Mouse (Mus musculus): Measurements from ENCODE around the gene Noc3l. TPM values are rescaled to one million over a fixed set of nuclear protein-coding genes. Genes with fewer than 3 reads are reported as not detected.

The Noc3l gene
- polyA plus RNA-seq, 1 experiment from 2014 or later = 9.7 TPM

GRCm38 (mm10) chr19:38798801-38799200 lies 20.2 kb downstream of the Noc3l start:
- Histone ChIP-seq H3K27me3 (ENCODE audit: low read depth, poor library complexity, severe bottlenecking) (no peaks in the 10 kb centered on the region), H3K9me3 (replicated peaks) (no peaks in the 10 kb centered on the region), H3K4me1 (no peaks in the 10 kb centered on the region), H3K36me3 (peaks cover 95% of the 10 kb centered on the region), H3K4me3 (no peak overlapping the region), H3K27ac (replicated peaks) (no peak overlapping the region)
- 95% methylated on average over 6 of the region's 6 CpGs for WGBS
- DNase-seq (ENCODE audit: low spot score) = no peak

GRCm38 (mm10) chr19:38798291-38798690 lies 20.7 kb downstream of the Noc3l start:
- Histone ChIP-seq H3K36me3 (peaks cover 95% of the 10 kb centered on the region), H3K4me3 (no peak overlapping the region), H3K9me3 (replicated peaks) (no peaks in the 10 kb centered on the region), H3K27me3 (ENCODE audit: low read depth, poor library complexity, severe bottlenecking) (no peaks in the 10 kb centered on the region), H3K27ac (replicated peaks) (no peak overlapping the region), H3K4me1 (no peaks in the 10 kb centered on the region)
- 95% methylated on average over 1 of the region's 1 CpGs for WGBS
- no peak for DNase-seq (ENCODE audit: low spot score)

- Histone ChIP-seq H3K27ac (replicated peaks) (no peak overlapping the region), H3K4me1 (no peaks in the 10 kb centered on the region), H3K9me3 (replicated peaks) (no peaks in the 10 kb centered on the region), H3K4me3 (no peak overlapping the region), H3K27me3 (ENCODE audit: low read depth, poor library complexity, severe bottlenecking) (no peaks in the 10 kb centered on the region), H3K36me3 (peaks cover 95% of the 10 kb centered on the region)
- 89% methylated on average over 5 of the region's 5 CpGs for WGBS
- no peak for DNase-seq (ENCODE audit: low spot score)
These were observed 22.5 kb downstream of the Noc3l start for GRCm38 (mm10) chr19:38796546-38796945.

DNA sequence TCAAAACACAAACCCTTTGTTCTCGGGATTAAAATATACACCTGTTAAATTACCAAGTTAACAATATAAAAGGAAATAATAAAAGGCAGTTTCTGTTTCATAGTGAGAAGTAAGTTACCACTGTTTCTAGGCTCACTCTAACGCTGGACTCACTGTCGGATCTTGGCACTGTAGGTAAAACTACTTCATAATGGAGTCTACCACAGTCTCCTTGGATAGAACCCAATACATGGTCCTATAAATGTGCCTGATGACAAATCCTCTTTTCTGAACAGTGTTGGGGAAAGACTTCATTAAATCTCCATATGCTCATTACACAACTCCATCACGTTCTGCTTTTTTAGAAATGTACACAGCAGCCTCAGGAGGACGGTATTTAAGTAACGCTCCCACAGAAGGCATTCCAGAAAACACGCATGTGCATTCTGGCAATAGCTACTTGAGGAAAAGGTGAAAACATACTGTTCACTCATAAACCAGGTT lies 25.4 kb downstream of the Noc3l start:
- Histone ChIP-seq H3K27me3 (ENCODE audit: low read depth, poor library complexity, severe bottlenecking) (no peaks in the 10 kb centered on the region), H3K4me1 (no peaks in the 10 kb centered on the region), H3K4me3 (no peak overlapping the region), H3K36me3 (peaks cover 100% of the 10 kb centered on the region), H3K27ac (replicated peaks) (no peak overlapping the region), H3K9me3 (replicated peaks) (no peaks in the 10 kb centered on the region)
- no peak for DNase-seq (ENCODE audit: low spot score)
- 93% methylated on average over 7 of the region's 7 CpGs for WGBS

- no peak for DNase-seq (ENCODE audit: low spot score)
- peaks cover 54% of the 10 kb centered on the region for H3K36me3 ChIP-seq
- no peaks in the 10 kb centered on the region for H3K9me3 ChIP-seq (replicated peaks)
- no peak overlapping the region for H3K27ac ChIP-seq (replicated peaks)
- H3K4me1 ChIP-seq = no peaks in the 10 kb centered on the region
- no peaks in the 10 kb centered on the region for H3K27me3 ChIP-seq (ENCODE audit: low read depth, poor library complexity, severe bottlenecking)
- WGBS = 92% methylated on average over 6 of the region's 6 CpGs
- no peak overlapping the region for H3K4me3 ChIP-seq
These were observed 31.3 kb downstream of the Noc3l start for GRCm38 (mm10) chr19:38787756-38788155.

DNA sequence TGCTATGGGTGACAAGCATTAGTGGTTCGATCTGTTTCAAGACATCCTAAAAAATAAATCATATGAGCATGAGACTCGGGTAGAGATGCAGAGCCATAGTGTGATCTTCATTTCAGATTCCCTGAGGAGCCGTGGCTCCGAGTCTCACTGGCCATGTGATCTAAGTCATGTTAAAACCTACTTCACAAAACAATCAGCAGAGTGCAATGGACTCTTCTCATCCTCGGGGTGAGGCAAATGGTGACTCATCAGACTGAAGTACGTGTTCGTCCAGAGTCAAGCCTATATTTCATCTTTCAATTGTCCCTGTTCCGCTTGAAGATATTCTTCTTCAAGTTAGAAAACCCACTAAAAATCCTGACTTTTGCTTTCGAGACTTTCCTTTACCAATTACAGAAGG lies 35.5 kb downstream of the Noc3l start:
- H3K27me3 ChIP-seq (ENCODE audit: low read depth, poor library complexity, severe bottlenecking) = no peaks in the 10 kb centered on the region
- no peak for DNase-seq (ENCODE audit: low spot score)
- H3K4me1 ChIP-seq = no peaks in the 10 kb centered on the region
- WGBS = 91% methylated on average over 9 of the region's 9 CpGs
- no peaks in the 10 kb centered on the region for H3K9me3 ChIP-seq (replicated peaks)
- H3K27ac ChIP-seq (replicated peaks) = no peak overlapping the region
- H3K36me3 ChIP-seq = peaks cover 12% of the 10 kb centered on the region
- no peak overlapping the region for H3K4me3 ChIP-seq

GRCm38 (mm10) chr19:38778805-38779204 lies 40.2 kb downstream of the Noc3l start:
- Histone ChIP-seq H3K4me3 (no peak overlapping the region), H3K27me3 (ENCODE audit: low read depth, poor library complexity, severe bottlenecking) (no peaks in the 10 kb centered on the region), H3K9me3 (replicated peaks) (no peaks in the 10 kb centered on the region), H3K4me1 (no peaks in the 10 kb centered on the region), H3K36me3 (no peaks in the 10 kb centered on the region), H3K27ac (replicated peaks) (no peak overlapping the region)
- DNase-seq (ENCODE audit: low spot score) = no peak
- 82% methylated on average over 2 of the region's 2 CpGs for WGBS

GRCm38 (mm10) chr19:38775548-38775947 lies 43.5 kb downstream of the Noc3l start:
- H3K4me3 ChIP-seq = no peak overlapping the region
- WGBS = 52% methylated on average over 4 of the region's 4 CpGs
- H3K27me3 ChIP-seq (ENCODE audit: low read depth, poor library complexity, severe bottlenecking) = no peaks in the 10 kb centered on the region
- DNase-seq (ENCODE audit: low spot score) = peak; percentile 20
- H3K4me1 ChIP-seq = no peaks in the 10 kb centered on the region
- no peaks in the 10 kb centered on the region for H3K9me3 ChIP-seq (replicated peaks)
- H3K36me3 ChIP-seq = no peaks in the 10 kb centered on the region
- no peak overlapping the region for H3K27ac ChIP-seq (replicated peaks)

DNA sequence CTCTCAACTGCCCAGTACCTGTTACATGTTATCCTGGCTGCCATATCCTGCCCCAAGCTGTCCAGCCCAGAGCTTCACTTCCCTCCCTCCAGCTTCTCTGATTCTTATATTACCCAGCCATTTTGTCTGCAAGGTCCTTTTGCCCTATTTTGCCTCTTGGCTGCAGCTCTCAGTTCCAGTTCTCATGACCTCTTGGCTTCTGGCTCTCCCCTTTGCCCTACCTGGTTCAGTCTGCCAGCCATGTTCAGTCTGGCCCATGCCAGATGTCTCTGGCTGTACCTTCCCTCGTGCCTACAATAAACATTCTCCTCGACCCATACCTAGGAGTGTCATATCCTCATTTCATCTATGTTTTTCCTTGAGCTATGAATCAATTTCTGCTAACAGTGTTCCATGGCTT lies 52.7 kb downstream of the Noc3l start:
- Histone ChIP-seq H3K4me1 (no peaks in the 10 kb centered on the region), H3K4me3 (no peak overlapping the region), H3K27ac (replicated peaks) (no peak overlapping the region), H3K9me3 (replicated peaks) (no peaks in the 10 kb centered on the region), H3K27me3 (ENCODE audit: low read depth, poor library complexity, severe bottlenecking) (no peaks in the 10 kb centered on the region), H3K36me3 (peaks cover 5% of the 10 kb centered on the region; the same call in 1 of the 2 replicates)
- WGBS = 78% methylated on average over 2 of the region's 2 CpGs
- no peak for DNase-seq (ENCODE audit: low spot score)

GRCm38 (mm10) chr19:38760441-38760840 lies 58.6 kb downstream of the Noc3l start:
- Histone ChIP-seq H3K4me1 (no peaks in the 10 kb centered on the region), H3K27ac (replicated peaks) (no peak overlapping the region), H3K4me3 (no peak overlapping the region), H3K36me3 (0 out of 2 replicates have a peak, but pooled peaks cover 4% of the 10 kb centered on the region), H3K9me3 (replicated peaks) (no peaks in the 10 kb centered on the region), H3K27me3 (ENCODE audit: low read depth, poor library complexity, severe bottlenecking) (no peaks in the 10 kb centered on the region)
- WGBS = 84% methylated on average over 3 of the region's 3 CpGs
- DNase-seq (ENCODE audit: low spot score) = no peak

GRCm38 (mm10) chr19:38758685-38759472 lies 60.2 kb downstream of the Noc3l start:
- no peaks in the 10 kb centered on the region for H3K9me3 ChIP-seq (replicated peaks)
- H3K36me3 ChIP-seq = 0 out of 2 replicates have a peak, but pooled peaks cover 4% of the 10 kb centered on the region
- no peak for DNase-seq (ENCODE audit: low spot score)
- WGBS = 89% methylated on average over 7 of the region's 7 CpGs
- no peak overlapping the region for H3K27ac ChIP-seq (replicated peaks)
- no peak overlapping the region for H3K4me3 ChIP-seq
- H3K27me3 ChIP-seq (ENCODE audit: low read depth, poor library complexity, severe bottlenecking) = no peaks in the 10 kb centered on the region
- H3K4me1 ChIP-seq = no peaks in the 10 kb centered on the region

GRCm38 (mm10) chr19:38758056-38758455 lies 61.0 kb downstream of the Noc3l start:
- H3K9me3 ChIP-seq (replicated peaks) = no peaks in the 10 kb centered on the region
- H3K27ac ChIP-seq (replicated peaks) = no peak overlapping the region
- WGBS = 58% methylated on average over 5 of the region's 5 CpGs
- no peak for DNase-seq (ENCODE audit: low spot score)
- 0 out of 2 replicates have a peak, but pooled peaks cover 4% of the 10 kb centered on the region for H3K36me3 ChIP-seq
- no peak overlapping the region for H3K4me3 ChIP-seq
- no peaks in the 10 kb centered on the region for H3K27me3 ChIP-seq (ENCODE audit: low read depth, poor library complexity, severe bottlenecking)
- no peaks in the 10 kb centered on the region for H3K4me1 ChIP-seq

- no peak overlapping the region for H3K4me3 ChIP-seq
- 0 out of 2 replicates have a peak, but pooled peaks cover 4% of the 10 kb centered on the region for H3K36me3 ChIP-seq
- H3K27ac ChIP-seq (replicated peaks) = no peak overlapping the region
- H3K4me1 ChIP-seq = no peaks in the 10 kb centered on the region
- H3K27me3 ChIP-seq (ENCODE audit: low read depth, poor library complexity, severe bottlenecking) = no peaks in the 10 kb centered on the region
- no peak for DNase-seq (ENCODE audit: low spot score)
- no peaks in the 10 kb centered on the region for H3K9me3 ChIP-seq (replicated peaks)
- 88% methylated on average over 3 of the region's 3 CpGs for WGBS
These were observed 61.9 kb downstream of the Noc3l start for GRCm38 (mm10) chr19:38757161-38757560.

Data from midbrain, embryonic 10.5 days (tissue).